Comparison of ENCODE assay signal across 8 mouse cellular contexts in the genomic region with DNA sequence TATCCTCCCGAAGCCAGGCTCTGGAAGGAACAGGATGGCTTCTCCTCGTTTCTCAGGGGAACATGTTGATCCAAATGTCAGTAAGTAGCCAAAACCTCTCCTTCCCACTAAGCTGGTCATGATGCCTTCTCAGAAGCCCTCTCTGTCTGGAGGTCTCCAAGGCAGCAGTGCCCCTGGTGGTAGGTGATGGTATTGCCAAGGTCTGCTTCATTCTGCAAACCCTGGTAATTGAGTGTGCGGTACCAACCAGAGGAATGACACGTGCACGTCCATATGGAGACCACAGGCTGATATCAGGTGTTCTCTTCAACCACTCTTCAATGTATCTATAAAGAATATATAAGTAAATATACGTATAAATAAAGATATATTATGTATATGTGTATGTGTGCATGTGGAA. TPM values are rescaled to one million over a fixed set of nuclear protein-coding genes. Genes with fewer than 3 reads are reported as not detected.
DNase-seq lines count a peak whose midpoint lies in the region; ATAC-seq and TF ChIP-seq lines count a peak whose summit lies in the region.

No protein-coding gene starts in this region.

- 34% methylated on average over 6 of the region's 6 CpGs for WGBS in intestine, postnatal 0 days
- 31% methylated on average over 6 of the region's 6 CpGs for WGBS in intestine, embryonic 15.5 days

- TF ChIP-seq POLR2A in MEL (IDR thresholded peaks at IDR 0.05; ENCODE audit: control insufficient read depth in 1 of 2, insufficient read depth in 1 of 2, low read depth in 1 of 2, low read length in 2 of 2, poor library complexity in 1 of 2), result no peak

- H3K4me2 ChIP-seq in intestine, postnatal 0 days (replicated peaks; ENCODE audit: low read depth), result no peak overlapping the region
- no peak overlapping the region for H3K4me2 ChIP-seq in intestine, embryonic 15.5 days (replicated peaks)

- H3K27ac ChIP-seq in intestine, postnatal 0 days (ENCODE audit: low read depth, low read length), result no peak overlapping the region
- H3K27ac ChIP-seq in intestine, embryonic 15.5 days, result no peak overlapping the region
- no peak overlapping the region for H3K27ac ChIP-seq in MEL (ENCODE audit: control insufficient read depth, low read depth, low read length)

- H3K36me3 ChIP-seq in intestine, postnatal 0 days (ENCODE audit: control insufficient read depth, insufficient read depth), result no peaks in the 10 kb centered on the region
- no peaks in the 10 kb centered on the region for H3K36me3 ChIP-seq in intestine, embryonic 15.5 days
- peaks cover 0 to 6% of the 10 kb centered on the region in 2 experiments; a peak in 2 of 4 replicates for H3K36me3 ChIP-seq in MEL (ENCODE audit: control insufficient read depth in 1 of 2, insufficient read depth in 2 of 2, low read length in 2 of 2)

- H3K4me3 ChIP-seq in intestine, postnatal 0 days (ENCODE audit: low read depth, low read length), result no peak overlapping the region
- H3K4me3 ChIP-seq in intestine, embryonic 15.5 days (replicated peaks), result no peak overlapping the region
- H3K4me3 ChIP-seq in MEL (ENCODE audit: control insufficient read depth in 1 of 2, insufficient read depth in 1 of 2, low read depth in 2 of 2, low read length in 2 of 2), result no peak overlapping the region

- H3K4me1 ChIP-seq in intestine, postnatal 0 days (replicated peaks; ENCODE audit: control insufficient read depth, insufficient read depth, low read length), result no peaks in the 10 kb centered on the region
- no peaks in the 10 kb centered on the region for H3K4me1 ChIP-seq in intestine, embryonic 15.5 days (replicated peaks)
- peaks cover 2 to 17% of the 10 kb centered on the region in 2 experiments; a peak in 3 of 4 replicates for H3K4me1 ChIP-seq in MEL (ENCODE audit: control insufficient read depth in 1 of 2, insufficient read depth in 2 of 2, low read length in 2 of 2)

- TF ChIP-seq EP300 in MEL (IDR thresholded peaks at IDR 0.05; ENCODE audit: low read depth in 1 of 2, low read length in 2 of 2), result no peak

- H3K27me3 ChIP-seq in intestine, postnatal 0 days (replicated peaks; ENCODE audit: control insufficient read depth, insufficient read depth, low read length), result no peaks in the 10 kb centered on the region
- no peaks in the 10 kb centered on the region for H3K27me3 ChIP-seq in intestine, embryonic 15.5 days (replicated peaks)
- H3K27me3 ChIP-seq in MEL (ENCODE audit: control insufficient read depth in 1 of 2, insufficient read depth in 2 of 2, low read length in 2 of 2), result no peaks in the 10 kb centered on the region

- no peak overlapping the region for H3K9ac ChIP-seq in intestine, postnatal 0 days (ENCODE audit: low read depth, low read length)
- no peak overlapping the region for H3K9ac ChIP-seq in intestine, embryonic 15.5 days
- no peak overlapping the region for H3K9ac ChIP-seq in MEL (ENCODE audit: control insufficient read depth, low read depth, low read length, poor library complexity, severe bottlenecking)

- DNase-seq in MEL (ENCODE audit: low read depth, low spot score), result peak; percentile 80
- DNase-seq in cerebellum, adult 8-10 months, result peak; percentile 58
- peak; percentile 42 to 53 for DNase-seq in layer of hippocampus, postnatal 36 days
- DNase-seq in thymus, postnatal 0 days (ENCODE audit: low spot score), result peak; percentile 70

- peak; percentile 53 for TF ChIP-seq RAD21 in MEL (IDR thresholded peaks at IDR 0.05; ENCODE audit: low read depth, low read length)

- no peak for ATAC-seq in intestine, postnatal 0 days
- no peak for ATAC-seq in intestine, embryonic 15.5 days
- peak; percentile 78 for ATAC-seq in granulocyte monocyte progenitor cell, adult 5-6 weeks (replicated peaks; ENCODE audit: poor library complexity, severe bottlenecking)
- ATAC-seq in monocyte, adult 5-6 weeks (replicated peaks; ENCODE audit: insufficient number of reproducible peaks, low FRiP score, low TSS enrichment, poor library complexity, severe bottlenecking), result peak; percentile 88

- peak; percentile 92 for TF ChIP-seq CTCF in intestine, postnatal 0 days (IDR thresholded peaks at IDR 0.05; ENCODE audit: low read depth)
- TF ChIP-seq CTCF in MEL (IDR thresholded peaks at IDR 0.05 in 2 of 3, conservative IDR thresholded peaks at IDR 0.05 in 1 of 3; ENCODE audit: control insufficient read depth in 1 of 3, insufficient read depth in 1 of 3, low read depth in 2 of 3, low read length in 3 of 3, poor library complexity in 1 of 3, severe bottlenecking in 1 of 3), result peak; percentile 77 to 97 (median 83)

- no peaks in the 10 kb centered on the region for H3K79me2 ChIP-seq in MEL (ENCODE audit: control insufficient read depth, insufficient read depth, low read length, poor library complexity)

- no peaks in the 10 kb centered on the region for H3K9me3 ChIP-seq in intestine, postnatal 0 days (ENCODE audit: control insufficient read depth)
- H3K9me3 ChIP-seq in intestine, embryonic 15.5 days, result no peaks in the 10 kb centered on the region
- no peaks in the 10 kb centered on the region for H3K9me3 ChIP-seq in MEL (replicated peaks; ENCODE audit: insufficient read depth, low read length)

TF ChIP-seq in MEL, 35 proteins besides CTCF, POLR2A, EP300 and RAD21:
- TF ChIP-seq BHLHE40 (IDR thresholded peaks at IDR 0.05; ENCODE audit: borderline replicate concordance, low read depth, low read length) (peak; percentile 60; the same call in 1 of the 2 replicates), MAX (IDR thresholded peaks at IDR 0.05; ENCODE audit: low read length) (0 out of 2 replicates have a peak, but pooled peaks have one; percentile 39), TBP (IDR thresholded peaks at IDR 0.05; ENCODE audit: low read depth, low read length) (no peak), NELFE (IDR thresholded peaks at IDR 0.05; ENCODE audit: low read depth, low read length) (no peak), GATA1 (IDR thresholded peaks at IDR 0.05; ENCODE audit: low read depth, low read length) (no peak), USF1 (IDR thresholded peaks at IDR 0.05; ENCODE audit: low read depth, low read length) (no peak), SMC3 (IDR thresholded peaks at IDR 0.05; ENCODE audit: low read depth, low read length) (peak; percentile 41), MYC (IDR thresholded peaks at IDR 0.05; ENCODE audit: low read depth, low read length) (0 out of 2 replicates have a peak, but pooled peaks have one; percentile 39), CHD2 (IDR thresholded peaks at IDR 0.05; ENCODE audit: low read length) (no peak)
TF ChIP-seq in MEL: peak in this region for 4.

RNA-seq across cellular contexts. Expression of a gene that starts 11.5 kb away (rescaled TPM):
- polyA plus RNA-seq in intestine, postnatal 0 days (2015; fragmentation: Nextera tagmentation; extraction: Ambion mirVana), result 12.3 and 14.8 TPM in 2 replicates
- polyA plus RNA-seq in intestine, embryonic 15.5 days (2015; fragmentation: Nextera tagmentation; extraction: Ambion mirVana), result 14.2 and 16.8 TPM in 2 replicates
- 11.7 and 12.0 TPM in 2 replicates for total RNA-seq in MEL (2012; rRNA removed)
- polyA plus RNA-seq in MEL (2012; ENCODE audit: insufficient read depth in 1 of 2, insufficient read length in 2 of 2, low read depth in 1 of 2, low replicate concordance in 2 of 2, missing spikeins in 1 of 2), result 10 to 100 TPM in 1 of 2 experiments, not detected in 1; 19.0 TPM
- 23.8 and 25.0 TPM in 2 replicates for total RNA-seq in granulocyte monocyte progenitor cell, adult 5-6 weeks (2014; fragmentation: Nextera tagmentation)
- 10.3 and 11.5 TPM in 2 replicates for total RNA-seq in granulocyte monocyte progenitor cell, adult 5-6 weeks (2017)
- 10 to 100 TPM; 22.9 to 27.3 TPM for total RNA-seq in layer of hippocampus, postnatal 36 days (2021)
- 6.9 to 11.8 TPM (median 8.0 TPM) in 3 replicates for total RNA-seq in monocyte, adult 5-6 weeks (2017)
- 17.0 and 17.9 TPM in 2 replicates for polyA plus RNA-seq in thymus, postnatal 0 days (2015; fragmentation: Nextera tagmentation; extraction: Ambion mirVana)

RNA-seq across cellular contexts. Expression of a gene that starts 34.2 kb away (rescaled TPM):
- polyA plus RNA-seq in intestine, postnatal 0 days (2015; fragmentation: Nextera tagmentation; extraction: Ambion mirVana), result not detected in 2 replicates
- not detected in 2 replicates for polyA plus RNA-seq in intestine, embryonic 15.5 days (2015; fragmentation: Nextera tagmentation; extraction: Ambion mirVana)
- not detected in 2 replicates for total RNA-seq in MEL (2012; rRNA removed)
- polyA plus RNA-seq in MEL (2012; ENCODE audit: insufficient read depth in 1 of 2, insufficient read length in 2 of 2, low read depth in 1 of 2, low replicate concordance in 2 of 2, missing spikeins in 1 of 2), result not detected
- total RNA-seq in granulocyte monocyte progenitor cell, adult 5-6 weeks (2014; fragmentation: Nextera tagmentation), result not detected in 2 replicates
- not detected in 2 replicates for total RNA-seq in granulocyte monocyte progenitor cell, adult 5-6 weeks (2017)
- 1 to 10 TPM; 5.7 to 8.4 TPM for total RNA-seq in layer of hippocampus, postnatal 36 days (2021)
- not detected in 3 replicates for total RNA-seq in monocyte, adult 5-6 weeks (2017)
- 0.13 TPM in 1 of 2 replicates, not detected in the other for polyA plus RNA-seq in thymus, postnatal 0 days (2015; fragmentation: Nextera tagmentation; extraction: Ambion mirVana)

RNA-seq across cellular contexts. Expression of a gene that starts 54.1 kb away (rescaled TPM):
- 30.8 and 31.0 TPM in 2 replicates for polyA plus RNA-seq in intestine, postnatal 0 days (2015; fragmentation: Nextera tagmentation; extraction: Ambion mirVana)
- 72.4 and 74.1 TPM in 2 replicates for polyA plus RNA-seq in intestine, embryonic 15.5 days (2015; fragmentation: Nextera tagmentation; extraction: Ambion mirVana)
- total RNA-seq in MEL (2012; rRNA removed), result 0.23 and 0.27 TPM in 2 replicates
- polyA plus RNA-seq in MEL (2012; ENCODE audit: insufficient read depth in 1 of 2, insufficient read length in 2 of 2, low read depth in 1 of 2, low replicate concordance in 2 of 2, missing spikeins in 1 of 2), result under 1 TPM in 1 of 2 experiments, not detected in 1; 0.77 TPM
- not detected in 2 replicates for total RNA-seq in granulocyte monocyte progenitor cell, adult 5-6 weeks (2014; fragmentation: Nextera tagmentation)
- not detected in 2 replicates for total RNA-seq in granulocyte monocyte progenitor cell, adult 5-6 weeks (2017)
- total RNA-seq in layer of hippocampus, postnatal 36 days (2021), result 100 to 1,000 TPM; 134 to 141 TPM
- not detected in 3 replicates for total RNA-seq in monocyte, adult 5-6 weeks (2017)
- polyA plus RNA-seq in thymus, postnatal 0 days (2015; fragmentation: Nextera tagmentation; extraction: Ambion mirVana), result 9.3 and 13.9 TPM in 2 replicates

Comparison
In these comparisons a context has a peak if more than half of its experiments do, and no peak if none do; other contexts are left out.
1. ATAC-seq: peak in granulocyte monocyte progenitor cell, adult 5-6 weeks (single experiment) and monocyte, adult 5-6 weeks (single experiment); none in intestine, postnatal 0 days (single experiment) and intestine, embryonic 15.5 days (single experiment).
2. RNA of a gene that starts 54.1 kb away (total RNA-seq): 134 to 141 TPM in layer of hippocampus, postnatal 36 days; 0.23 to 0.27 TPM in MEL, not detected in granulocyte monocyte progenitor cell, adult 5-6 weeks and not detected in monocyte, adult 5-6 weeks; every median in the first group is over 100 times any median in the second.
3. Peak in every context shown above with its lines, with median percentiles within 50 percentile points of each other: DNase-seq.